Mouse (Mus musculus): ENCODE results near the gene Caml.

DNA sequence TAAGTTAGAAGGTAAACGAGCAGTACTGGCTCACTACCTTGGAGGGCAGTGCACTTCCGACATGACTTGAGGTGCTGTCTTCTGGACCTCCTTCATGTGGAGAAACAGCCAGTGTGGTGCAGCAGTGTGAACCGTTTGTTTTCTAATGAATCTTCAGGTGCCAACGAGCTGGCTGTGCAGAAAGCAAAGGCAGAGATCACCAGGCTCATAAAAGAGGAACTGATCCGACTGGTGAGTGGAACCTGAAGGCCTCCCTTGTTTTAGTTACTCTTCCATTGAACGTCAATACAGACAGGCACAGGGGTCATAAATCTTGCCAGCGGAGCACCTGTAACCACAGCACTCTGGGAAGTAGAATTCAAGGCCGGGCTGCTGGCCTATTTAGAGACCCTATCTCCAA, 54.6 kb downstream of the Caml start:
- TF ChIP-seq CTCF (IDR thresholded peaks at IDR 0.05; ENCODE audit: low read depth, low read length) (no peak), POLR2A (IDR thresholded peaks at IDR 0.05; ENCODE audit: borderline replicate concordance, low read depth, low read length) (no peak)

All from bone marrow macrophage, adult 2 months (primary cell).